Mouse (Mus musculus) megakaryocyte-erythroid progenitor cell, adult 5 weeks (primary cell): ENCODE data around the gene Iqschfp. TPM values are rescaled to one million over a fixed set of nuclear protein-coding genes. Genes with fewer than 3 reads are reported as not detected.

Source experiments
- polyA plus RNA-seq: library from polyadenylated mRNA; stranded (reverse); fragments of >175 nt; gene quantifications from 2 replicates; pipeline ENCODE4 v1.2.3, GENCODE M21; 2012

Gene Iqschfp
- not detected in 2 replicates for polyA plus RNA-seq

GRCm38 (mm10) chr3:67892026-67892705 lies at the start of gene Iqschfp, which contains the start of gene Iqcj:
Gene Iqschfp (plus strand): TSS chr3:67892232.
Gene Iqcj (plus strand): TSS chr3:67892220.

GRCm38 (mm10) chr3:68064731-68065130 lies 172.7 kb downstream of the Iqschfp start, which contains the start of gene Schip1:
Gene Schip1 (plus strand): TSS chr3:68064802.

Other genes with a start within 250 kb of the Iqschfp start
- gene Iqcj, start within 50 bp of the Iqschfp start, polyA plus RNA-seq: not detected in 2 replicates
- gene Schip1, start 172.6 kb downstream of the Iqschfp start, polyA plus RNA-seq: 0.90 and 1.1 TPM in 2 replicates